Mouse (Mus musculus) brain, embryonic 18.5 days (tissue): ENCODE results near the gene Bmper.

Experiments used
- DNase-seq: peaks from one replicate; pipeline ENCODE4 v3.0.0-alpha.2; 2012; ENCODE audit warnings: low read depth, low spot score

The Bmper gene

GRCm38 (mm10) chr9:23297491-23298170 is 74.8 kb downstream of the Bmper start:
- no peak for DNase-seq

- no peak for DNase-seq
Observed at GRCm38 (mm10) chr9:23300376-23300775, 77.5 kb downstream of the Bmper start.

GRCm38 (mm10) chr9:23305681-23306080 is 82.8 kb downstream of the Bmper start:
- no peak for DNase-seq

GRCm38 (mm10) chr9:23306226-23306625 is 83.3 kb downstream of the Bmper start:
- DNase-seq = no peak

- DNase-seq = no peak
Observed at GRCm38 (mm10) chr9:23307835-23308234, 85.0 kb downstream of the Bmper start.

- no peak for DNase-seq
Observed at GRCm38 (mm10) chr9:23310953-23311352, 88.1 kb downstream of the Bmper start.

GRCm38 (mm10) chr9:23311956-23312355 is 89.1 kb downstream of the Bmper start:
- DNase-seq = no peak

- no peak for DNase-seq
Observed at GRCm38 (mm10) chr9:23312877-23313276, 90.0 kb downstream of the Bmper start.

GRCm38 (mm10) chr9:23315631-23316330 is 92.9 kb downstream of the Bmper start:
- DNase-seq = no peak

- no peak for DNase-seq
Observed at GRCm38 (mm10) chr9:23327830-23328229, 105.0 kb downstream of the Bmper start.

GRCm38 (mm10) chr9:23333041-23333622 is 110.3 kb downstream of the Bmper start:
- DNase-seq = no peak

- no peak for DNase-seq
Observed at GRCm38 (mm10) chr9:23340551-23340950, 117.7 kb downstream of the Bmper start.

GRCm38 (mm10) chr9:23341246-23341645 is 118.4 kb downstream of the Bmper start:
- DNase-seq = no peak

GRCm38 (mm10) chr9:23344353-23344752 is 121.5 kb downstream of the Bmper start:
- DNase-seq = no peak

GRCm38 (mm10) chr9:23345093-23345844 is 122.4 kb downstream of the Bmper start:
- no peak for DNase-seq

- DNase-seq = no peak
Observed at GRCm38 (mm10) chr9:23349603-23350002, 126.7 kb downstream of the Bmper start.

GRCm38 (mm10) chr9:23351400-23351799 is 128.5 kb downstream of the Bmper start:
- no peak for DNase-seq

- no peak for DNase-seq
Observed at GRCm38 (mm10) chr9:23352396-23352795, 129.5 kb downstream of the Bmper start.

- no peak for DNase-seq
Observed at GRCm38 (mm10) chr9:23354201-23354820, 131.4 kb downstream of the Bmper start.

- DNase-seq = no peak
Observed at GRCm38 (mm10) chr9:23358108-23358507, 135.2 kb downstream of the Bmper start.

GRCm38 (mm10) chr9:23363139-23363538 is 140.3 kb downstream of the Bmper start:
- no peak for DNase-seq

GRCm38 (mm10) chr9:23363540-23363939 is 140.7 kb downstream of the Bmper start:
- DNase-seq = no peak
